Mouse (Mus musculus): ENCODE results near the gene Ostm1. TPM values are rescaled to one million over a fixed set of nuclear protein-coding genes. Genes with fewer than 3 reads are reported as not detected.

Gene Ostm1
- polyA plus RNA-seq, 1 experiment from 2014 or later = 21.7 TPM

- Histone ChIP-seq H3K36me3 (peaks cover 15% of the 10 kb centered on the region), H3K27me3 (replicated peaks) (no peaks in the 10 kb centered on the region), H3K4me2 (replicated peaks) (no peak overlapping the region), H3K4me3 (no peak overlapping the region), H3K4me1 (no peaks in the 10 kb centered on the region), H3K9ac (no peak overlapping the region), H3K27ac (no peak overlapping the region), H3K9me3 (no peaks in the 10 kb centered on the region)
- no peak for ATAC-seq (ENCODE audit: low FRiP score, low read depth)
- 30% methylated on average over 8 of the region's 8 CpGs for WGBS
These were observed 113.4 kb downstream of the Ostm1 start for GRCm38 (mm10) chr10:42697007-42697406.

- H3K4me1 ChIP-seq = no peaks in the 10 kb centered on the region
- peaks cover 17% of the 10 kb centered on the region for H3K36me3 ChIP-seq
- no peak overlapping the region for H3K27ac ChIP-seq
- ATAC-seq (ENCODE audit: low FRiP score, low read depth) = no peak
- H3K4me2 ChIP-seq (replicated peaks) = no peak overlapping the region
- no peaks in the 10 kb centered on the region for H3K9me3 ChIP-seq
- H3K27me3 ChIP-seq (replicated peaks) = no peaks in the 10 kb centered on the region
- H3K4me3 ChIP-seq = no peak overlapping the region
- no peak overlapping the region for H3K9ac ChIP-seq
- WGBS = 86% methylated on average over 9 of the region's 9 CpGs
These were observed 114.8 kb downstream of the Ostm1 start for GRCm38 (mm10) chr10:42698375-42698774.

- no peak overlapping the region for H3K4me3 ChIP-seq
- peaks cover 21% of the 10 kb centered on the region for H3K36me3 ChIP-seq
- 86% methylated on average over 8 of the region's 8 CpGs for WGBS
- no peak overlapping the region for H3K4me2 ChIP-seq (replicated peaks)
- H3K27me3 ChIP-seq (replicated peaks) = no peaks in the 10 kb centered on the region
- no peak overlapping the region for H3K27ac ChIP-seq
- no peaks in the 10 kb centered on the region for H3K9me3 ChIP-seq
- no peak overlapping the region for H3K9ac ChIP-seq
- H3K4me1 ChIP-seq = no peaks in the 10 kb centered on the region
- ATAC-seq (ENCODE audit: low FRiP score, low read depth) = no peak
These were observed 115.4 kb downstream of the Ostm1 start for GRCm38 (mm10) chr10:42698994-42699393.

- Histone ChIP-seq H3K4me2 (replicated peaks) (no peak overlapping the region), H3K27me3 (replicated peaks) (no peaks in the 10 kb centered on the region), H3K4me3 (no peak overlapping the region), H3K27ac (no peak overlapping the region), H3K9me3 (no peaks in the 10 kb centered on the region), H3K36me3 (peaks cover 24% of the 10 kb centered on the region), H3K9ac (no peak overlapping the region), H3K4me1 (no peaks in the 10 kb centered on the region)
- WGBS = 97% methylated on average over 2 of the region's 2 CpGs
- ATAC-seq (ENCODE audit: low FRiP score, low read depth) = no peak
These were observed 118.5 kb downstream of the Ostm1 start for GRCm38 (mm10) chr10:42702111-42702510.

GRCm38 (mm10) chr10:42714676-42715075 is 131.1 kb downstream of the Ostm1 start:
- Histone ChIP-seq H3K36me3 (no peaks in the 10 kb centered on the region), H3K27ac (no peak overlapping the region), H3K4me3 (no peak overlapping the region), H3K4me2 (replicated peaks) (no peak overlapping the region), H3K9ac (no peak overlapping the region), H3K4me1 (0 out of 2 replicates have a peak, but pooled peaks cover 10% of the 10 kb centered on the region), H3K27me3 (replicated peaks) (no peaks in the 10 kb centered on the region), H3K9me3 (no peaks in the 10 kb centered on the region)
- 14% methylated on average over 9 of the region's 9 CpGs for WGBS
- no peak for ATAC-seq (ENCODE audit: low FRiP score, low read depth)

- Histone ChIP-seq H3K4me3 (no peak overlapping the region), H3K4me2 (replicated peaks) (peak overlapping the region; percentile 45), H3K4me1 (0 out of 2 replicates have a peak, but pooled peaks cover 10% of the 10 kb centered on the region), H3K9me3 (no peaks in the 10 kb centered on the region), H3K36me3 (no peaks in the 10 kb centered on the region), H3K27ac (no peak overlapping the region), H3K9ac (no peak overlapping the region), H3K27me3 (replicated peaks) (no peaks in the 10 kb centered on the region)
- 0 out of 2 replicates have a peak, but pooled peaks have one; percentile 25 for ATAC-seq (ENCODE audit: low FRiP score, low read depth)
- WGBS = 14% methylated on average over 19 of the region's 19 CpGs
These were observed 131.9 kb downstream of the Ostm1 start for GRCm38 (mm10) chr10:42715366-42716035.

GRCm38 (mm10) chr10:42722116-42722515 is 138.5 kb downstream of the Ostm1 start:
- WGBS = 91% methylated on average over 5 of the region's 5 CpGs
- ATAC-seq (ENCODE audit: low FRiP score, low read depth) = no peak

GRCm38 (mm10) chr10:42723275-42724232 is 139.9 kb downstream of the Ostm1 start:
- no peak for ATAC-seq (ENCODE audit: low FRiP score, low read depth)
- H3K36me3 ChIP-seq = no peaks in the 10 kb centered on the region
- no peak overlapping the region for H3K27ac ChIP-seq
- no peak overlapping the region for H3K9ac ChIP-seq
- H3K4me1 ChIP-seq = no peaks in the 10 kb centered on the region
- WGBS = 63% methylated on average over 13 of the region's 13 CpGs
- no peak overlapping the region for H3K4me2 ChIP-seq (replicated peaks)
- no peaks in the 10 kb centered on the region for H3K27me3 ChIP-seq (replicated peaks)
- H3K9me3 ChIP-seq = no peaks in the 10 kb centered on the region
- H3K4me3 ChIP-seq = no peak overlapping the region

More at GRCm38 (mm10) chr10:42722116-42722515, 138.5 kb downstream of the Ostm1 start:
- Histone ChIP-seq H3K36me3 (no peaks in the 10 kb centered on the region), H3K27ac (no peak overlapping the region), H3K9ac (no peak overlapping the region), H3K4me1 (no peaks in the 10 kb centered on the region), H3K9me3 (no peaks in the 10 kb centered on the region), H3K4me2 (replicated peaks) (no peak overlapping the region), H3K27me3 (replicated peaks) (no peaks in the 10 kb centered on the region), H3K4me3 (no peak overlapping the region)

GRCm38 (mm10) chr10:42729607-42730006 is 146.0 kb downstream of the Ostm1 start:
- no peak overlapping the region for H3K27ac ChIP-seq
- no peaks in the 10 kb centered on the region for H3K36me3 ChIP-seq
- H3K4me1 ChIP-seq = no peaks in the 10 kb centered on the region
- WGBS = 81% methylated on average over 2 of the region's 2 CpGs
- H3K9me3 ChIP-seq = no peaks in the 10 kb centered on the region
- no peaks in the 10 kb centered on the region for H3K27me3 ChIP-seq (replicated peaks)
- ATAC-seq (ENCODE audit: low FRiP score, low read depth) = no peak
- no peak overlapping the region for H3K4me3 ChIP-seq
- no peak overlapping the region for H3K9ac ChIP-seq
- H3K4me2 ChIP-seq (replicated peaks) = no peak overlapping the region

GRCm38 (mm10) chr10:42734546-42735060 is 151.0 kb downstream of the Ostm1 start:
- ATAC-seq (ENCODE audit: low FRiP score, low read depth) = no peak
- 73% methylated on average over 5 of the region's 5 CpGs for WGBS

GRCm38 (mm10) chr10:42751813-42752212 is 168.2 kb downstream of the Ostm1 start:
- Histone ChIP-seq H3K36me3 (no peaks in the 10 kb centered on the region), H3K27ac (no peak overlapping the region)
- no peak for ATAC-seq (ENCODE audit: low FRiP score, low read depth)

More at GRCm38 (mm10) chr10:42734546-42735060, 151.0 kb downstream of the Ostm1 start:
- no peaks in the 10 kb centered on the region for H3K36me3 ChIP-seq
- no peaks in the 10 kb centered on the region for H3K27me3 ChIP-seq (replicated peaks)
- H3K9me3 ChIP-seq = no peaks in the 10 kb centered on the region
- H3K9ac ChIP-seq = no peak overlapping the region
- no peaks in the 10 kb centered on the region for H3K4me1 ChIP-seq
- no peak overlapping the region for H3K4me2 ChIP-seq (replicated peaks)
- no peak overlapping the region for H3K4me3 ChIP-seq
- H3K27ac ChIP-seq = no peak overlapping the region

More at GRCm38 (mm10) chr10:42751813-42752212, 168.2 kb downstream of the Ostm1 start:
- Histone ChIP-seq H3K4me1 (no peaks in the 10 kb centered on the region), H3K4me3 (no peak overlapping the region), H3K4me2 (replicated peaks) (no peak overlapping the region), H3K9ac (no peak overlapping the region), H3K27me3 (replicated peaks) (no peaks in the 10 kb centered on the region), H3K9me3 (no peaks in the 10 kb centered on the region)
- 40% methylated on average over 10 of the region's 10 CpGs for WGBS

All from neural tube, embryonic 12.5 days (tissue).